Mouse (Mus musculus): ENCODE results near the gene Dapk3.

DNA sequence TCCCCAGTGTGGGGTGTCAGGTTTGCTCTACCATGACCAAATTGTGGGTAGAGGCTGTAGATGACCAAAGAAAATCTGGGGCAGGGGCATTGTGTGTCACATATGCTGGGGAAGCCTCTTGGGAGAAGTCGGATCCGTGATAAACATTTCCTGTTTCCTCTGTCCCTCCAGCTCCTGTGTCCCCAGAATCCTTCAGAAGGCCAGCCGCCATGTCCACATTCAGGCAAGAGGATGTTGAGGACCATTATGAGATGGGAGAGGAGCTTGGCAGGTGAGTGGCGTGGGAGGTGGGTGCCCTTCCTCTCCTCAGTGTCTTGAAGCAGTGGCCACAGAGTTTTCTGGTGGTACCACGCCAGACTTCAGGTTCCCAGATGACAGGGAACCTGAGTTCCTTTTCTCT, 1.0 kb downstream of the Dapk3 start, which contains the start of gene 4930442H23Rik:
- TF ChIP-seq CTCF (IDR thresholded peaks at IDR 0.05; ENCODE audit: extremely low read depth, insufficient read length, insufficient replicate concordance, low read depth, low read length) (no peak), POLR2A (IDR thresholded peaks at IDR 0.05; ENCODE audit: low read depth, low read length) (no peak)
